Mouse (Mus musculus): Measurements from ENCODE around the gene Nhsl2. TPM values are rescaled to one million over a fixed set of nuclear protein-coding genes. Genes with fewer than 3 reads are reported as not detected.
"Not testable (repeated sequence)": the region's sequence is repeated elsewhere in the genome, so short reads cannot be mapped to it uniquely, and the experiment has no call there.

Nhsl2 gene
- polyA plus RNA-seq (2014; fragmentation: Nextera tagmentation; extraction: Ambion mirVana) = 9.9 and 11.5 TPM in 2 replicates

DNA sequence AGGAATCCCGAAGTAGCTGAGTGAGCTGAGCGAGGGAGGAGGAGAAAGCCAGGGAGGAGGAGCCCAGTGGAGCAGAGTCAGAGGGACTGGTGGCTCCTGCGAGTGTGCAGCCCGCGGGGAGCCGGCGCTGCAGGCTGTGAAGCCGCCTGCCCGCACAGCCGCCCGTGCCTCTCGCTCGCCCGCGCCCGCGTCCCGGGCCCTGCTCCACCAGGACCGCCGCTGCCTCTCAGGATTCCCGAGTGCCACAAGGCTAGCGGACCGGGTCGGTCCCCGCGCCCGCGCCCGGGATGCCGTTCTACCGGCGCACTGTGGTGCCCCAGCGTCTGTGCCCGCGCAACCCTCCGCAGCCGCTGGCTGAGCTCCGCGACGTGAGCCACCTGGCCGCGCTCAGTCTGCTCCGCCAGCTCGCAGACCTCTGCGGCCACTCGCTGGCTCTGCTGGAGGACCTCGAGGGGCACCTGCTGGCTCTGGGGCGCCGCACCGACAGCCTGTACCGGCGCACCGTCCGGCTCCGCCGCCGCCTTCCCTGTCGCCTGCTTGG lies at the start of gene Nhsl2:
Nhsl2 (plus strand) TSS at position 105 of the 541 bp plus-strand sequence.
- Histone ChIP-seq H3K36me3 (ENCODE audit: control insufficient read depth, insufficient read depth, low read length) (no peaks in the 10 kb centered on the region), H3K9me3 (ENCODE audit: control insufficient read depth, low read length) (no peaks in the 10 kb centered on the region), H3K9ac (ENCODE audit: low read depth, low read length) (peak within 1 kb of the TSS; percentile 65), H3K4me3 (ENCODE audit: low read depth, low read length) (peak within 1 kb of the TSS; percentile 51), H3K27ac (replicated peaks; ENCODE audit: low read depth, low read length) (no peak within 1 kb of the TSS), H3K27me3 (replicated peaks; ENCODE audit: control insufficient read depth, insufficient read depth, low read length) (peaks cover 47% of the 10 kb centered on the region), H3K4me2 (ENCODE audit: low read depth, low read length) (peak within 1 kb of the TSS; percentile 69), H3K4me1 (ENCODE audit: control insufficient read depth, insufficient read depth, low read length) (no peaks in the 10 kb centered on the region)
- 20% methylated on average over 5 of the region's 58 CpGs for WGBS
- ATAC-seq (ENCODE audit: low read depth) (peak; percentile 93), DNase-seq (ENCODE audit: low spot score) (peak; percentile 74)

GRCm38 (mm10) chrX:101805512-101805911 lies 43.7 kb upstream of the Nhsl2 start:
- Histone ChIP-seq H3K4me3 (ENCODE audit: low read depth, low read length) (no peak overlapping the region), H3K4me1 (ENCODE audit: control insufficient read depth, insufficient read depth, low read length) (no peaks in the 10 kb centered on the region), H3K27ac (replicated peaks; ENCODE audit: low read depth, low read length) (no peak overlapping the region), H3K36me3 (ENCODE audit: control insufficient read depth, insufficient read depth, low read length) (no peaks in the 10 kb centered on the region), H3K9ac (ENCODE audit: low read depth, low read length) (no peak overlapping the region), H3K4me2 (ENCODE audit: low read depth, low read length) (no peak overlapping the region), H3K27me3 (replicated peaks; ENCODE audit: control insufficient read depth, insufficient read depth, low read length) (peaks cover 3% of the 10 kb centered on the region; the same call in 1 of the 2 replicates), H3K9me3 (ENCODE audit: control insufficient read depth, low read length) (no peaks in the 10 kb centered on the region)
- 27% methylated on average over 2 of the region's 2 CpGs for WGBS
- no peak for ATAC-seq (ENCODE audit: low read depth)
- peak; percentile 50 for DNase-seq (ENCODE audit: low spot score)

GRCm38 (mm10) chrX:101811750-101812149 lies 37.4 kb upstream of the Nhsl2 start:
- Histone ChIP-seq H3K36me3 (ENCODE audit: control insufficient read depth, insufficient read depth, low read length) (no peaks in the 10 kb centered on the region), H3K27me3 (replicated peaks; ENCODE audit: control insufficient read depth, insufficient read depth, low read length) (peaks cover 8% of the 10 kb centered on the region), H3K4me1 (ENCODE audit: control insufficient read depth, insufficient read depth, low read length) (no peaks in the 10 kb centered on the region), H3K9ac (ENCODE audit: low read depth, low read length) (no peak overlapping the region), H3K9me3 (ENCODE audit: control insufficient read depth, low read length) (no peaks in the 10 kb centered on the region), H3K27ac (replicated peaks; ENCODE audit: low read depth, low read length) (no peak overlapping the region), H3K4me3 (ENCODE audit: low read depth, low read length) (no peak overlapping the region), H3K4me2 (ENCODE audit: low read depth, low read length) (no peak overlapping the region)
- ATAC-seq (ENCODE audit: low read depth) (no peak), DNase-seq (ENCODE audit: low spot score) (no peak)
- WGBS = 58% methylated on average over 3 of the region's 3 CpGs

DNA sequence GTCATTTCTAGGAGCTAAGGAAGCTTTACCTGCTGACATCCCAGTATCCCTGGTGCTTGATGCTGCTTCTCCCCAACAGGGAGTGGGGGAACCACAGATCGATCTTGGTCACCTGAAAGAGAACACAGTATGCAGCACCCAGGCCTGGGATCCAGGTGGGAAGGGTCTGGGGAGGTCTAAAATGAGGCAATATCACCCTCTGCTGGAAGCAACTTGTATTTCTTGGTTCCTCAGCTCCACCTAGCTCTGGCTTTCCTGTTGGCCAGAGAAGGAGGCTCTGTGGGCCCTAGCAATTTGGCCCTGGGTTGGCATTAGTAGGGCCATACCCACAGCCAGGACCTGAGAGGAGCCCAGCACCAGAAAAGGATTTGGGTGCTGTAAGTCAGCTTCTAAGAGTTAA lies 30.0 kb upstream of the Nhsl2 start:
- Histone ChIP-seq H3K4me1 (ENCODE audit: control insufficient read depth, insufficient read depth, low read length) (no peaks in the 10 kb centered on the region), H3K36me3 (ENCODE audit: control insufficient read depth, insufficient read depth, low read length) (no peaks in the 10 kb centered on the region), H3K27me3 (replicated peaks; ENCODE audit: control insufficient read depth, insufficient read depth, low read length) (peaks cover 9% of the 10 kb centered on the region; the same call in 1 of the 2 replicates), H3K9me3 (ENCODE audit: control insufficient read depth, low read length) (no peaks in the 10 kb centered on the region), H3K4me2 (ENCODE audit: low read depth, low read length) (no peak overlapping the region), H3K4me3 (ENCODE audit: low read depth, low read length) (no peak overlapping the region), H3K9ac (ENCODE audit: low read depth, low read length) (no peak overlapping the region), H3K27ac (replicated peaks; ENCODE audit: low read depth, low read length) (no peak overlapping the region)
- 70% methylated on average over 1 of the region's 1 CpGs for WGBS
- no peak for ATAC-seq (ENCODE audit: low read depth)
- DNase-seq (ENCODE audit: low spot score) = peak; percentile 3

- H3K4me3 ChIP-seq (ENCODE audit: low read depth, low read length); H3K9me3 ChIP-seq (ENCODE audit: control insufficient read depth, low read length); H3K4me2 ChIP-seq (ENCODE audit: low read depth, low read length); ATAC-seq (ENCODE audit: low read depth); H3K9ac ChIP-seq (ENCODE audit: low read depth, low read length); DNase-seq (ENCODE audit: low spot score); H3K36me3 ChIP-seq (ENCODE audit: control insufficient read depth, insufficient read depth, low read length); H3K4me1 ChIP-seq (ENCODE audit: control insufficient read depth, insufficient read depth, low read length); H3K27me3 ChIP-seq (replicated peaks; ENCODE audit: control insufficient read depth, insufficient read depth, low read length); H3K27ac ChIP-seq (replicated peaks; ENCODE audit: low read depth, low read length): not testable (repeated sequence)
These were observed 29.2 kb upstream of the Nhsl2 start for GRCm38 (mm10) chrX:101819980-101820379.

- 47% methylated on average over 5 of the region's 5 CpGs for WGBS
- Histone ChIP-seq H3K4me1 (ENCODE audit: control insufficient read depth, insufficient read depth, low read length) (no peaks in the 10 kb centered on the region), H3K27ac (replicated peaks; ENCODE audit: low read depth, low read length) (no peak overlapping the region), H3K36me3 (ENCODE audit: control insufficient read depth, insufficient read depth, low read length) (no peaks in the 10 kb centered on the region), H3K27me3 (replicated peaks; ENCODE audit: control insufficient read depth, insufficient read depth, low read length) (peaks cover 44% of the 10 kb centered on the region), H3K9me3 (ENCODE audit: control insufficient read depth, low read length) (no peaks in the 10 kb centered on the region), H3K4me2 (ENCODE audit: low read depth, low read length) (no peak overlapping the region), H3K4me3 (ENCODE audit: low read depth, low read length) (no peak overlapping the region), H3K9ac (ENCODE audit: low read depth, low read length) (no peak overlapping the region)
- ATAC-seq (ENCODE audit: low read depth) (no peak; the same call in 1 of the 2 replicates), DNase-seq (ENCODE audit: low spot score) (peak; percentile 24)
These were observed 1.9 kb upstream of the Nhsl2 start for GRCm38 (mm10) chrX:101847191-101847795.

DNA sequence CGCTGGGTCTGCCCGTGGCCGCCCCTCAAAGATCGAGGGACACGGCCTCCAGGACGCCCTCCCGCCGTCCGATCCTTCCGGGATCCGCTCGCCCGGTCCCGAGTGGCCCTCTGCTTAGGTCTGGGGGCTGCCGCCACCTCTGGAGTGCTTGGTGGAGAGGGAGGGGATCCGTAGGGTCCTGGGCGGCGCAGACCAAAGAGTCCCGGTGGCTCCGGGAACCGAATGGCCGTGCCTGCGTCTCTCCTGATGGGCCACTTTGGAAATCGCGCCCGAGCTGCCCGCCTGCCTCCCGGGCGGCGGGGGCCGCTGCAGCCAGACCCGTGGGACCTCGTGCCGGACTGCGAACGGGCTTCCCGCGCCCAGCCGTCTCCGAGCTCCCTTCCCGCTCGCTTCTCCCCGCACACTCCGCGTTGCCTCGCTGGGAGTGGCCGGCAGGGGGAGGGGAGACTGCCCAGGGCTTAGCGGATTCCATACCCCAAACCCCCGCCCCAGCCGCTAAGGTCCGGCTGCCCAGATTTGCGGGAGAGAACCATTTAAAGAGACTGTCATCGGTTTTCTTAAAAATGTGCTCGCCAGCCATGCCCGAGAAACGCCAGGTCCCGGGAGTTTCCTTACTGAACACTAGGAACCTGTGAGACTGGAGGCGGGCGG lies 841 bp downstream of the Nhsl2 start:
- Histone ChIP-seq H3K4me2 (ENCODE audit: low read depth, low read length) (peak overlapping the region; percentile 69), H3K27me3 (replicated peaks; ENCODE audit: control insufficient read depth, insufficient read depth, low read length) (peaks cover 48% of the 10 kb centered on the region), H3K4me3 (ENCODE audit: low read depth, low read length) (peak overlapping the region; percentile 51), H3K27ac (replicated peaks; ENCODE audit: low read depth, low read length) (no peak overlapping the region), H3K4me1 (ENCODE audit: control insufficient read depth, insufficient read depth, low read length) (no peaks in the 10 kb centered on the region), H3K9me3 (ENCODE audit: control insufficient read depth, low read length) (no peaks in the 10 kb centered on the region), H3K36me3 (ENCODE audit: control insufficient read depth, insufficient read depth, low read length) (no peaks in the 10 kb centered on the region), H3K9ac (ENCODE audit: low read depth, low read length) (peak overlapping the region; percentile 65)
- 26% methylated on average over 27 of the region's 59 CpGs for WGBS
- ATAC-seq (ENCODE audit: low read depth) (peak; percentile 9; the same call in 1 of the 2 replicates), DNase-seq (ENCODE audit: low spot score) (no peak)

DNA sequence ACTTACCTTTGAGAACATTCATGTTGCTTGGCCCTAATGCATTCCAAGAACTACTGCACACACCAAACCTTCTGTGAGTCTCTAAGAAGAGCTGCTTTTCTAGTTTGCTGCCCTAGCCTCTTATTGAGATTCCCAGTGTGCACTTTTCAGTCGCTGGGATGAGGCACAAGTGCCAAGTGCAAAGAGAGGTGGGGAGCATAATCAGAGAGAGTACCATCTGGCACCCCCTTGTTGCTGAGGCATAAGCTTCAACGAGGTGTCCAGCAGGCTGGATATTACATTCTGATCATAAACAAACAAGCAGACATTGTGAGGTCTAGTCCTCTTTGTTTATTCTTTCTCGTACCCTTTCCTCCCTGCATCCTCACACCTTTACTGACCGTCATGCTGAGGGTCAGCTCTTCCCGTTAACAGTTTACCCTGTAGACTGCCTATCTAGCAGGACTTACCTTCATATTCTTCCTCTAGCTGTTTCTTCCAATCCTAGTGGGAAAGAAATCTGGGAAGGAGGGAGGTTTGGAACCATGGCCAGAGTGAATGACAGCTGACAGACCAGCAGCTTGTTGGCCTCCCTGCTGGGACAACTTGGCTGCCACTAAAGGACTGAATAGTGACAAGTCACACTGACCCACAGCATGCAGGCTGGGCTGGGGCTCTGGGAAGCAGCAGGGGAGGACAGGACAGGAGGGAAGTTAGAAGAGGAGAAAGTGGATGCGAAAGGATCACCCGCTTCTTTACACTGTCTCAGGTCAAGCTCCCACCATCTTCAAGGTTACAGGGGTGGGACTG lies 2.6 kb downstream of the Nhsl2 start:
- Histone ChIP-seq H3K4me2 (ENCODE audit: low read depth, low read length) (no peak overlapping the region), H3K9ac (ENCODE audit: low read depth, low read length) (no peak overlapping the region), H3K27me3 (replicated peaks; ENCODE audit: control insufficient read depth, insufficient read depth, low read length) (peaks cover 44% of the 10 kb centered on the region), H3K36me3 (ENCODE audit: control insufficient read depth, insufficient read depth, low read length) (no peaks in the 10 kb centered on the region), H3K4me3 (ENCODE audit: low read depth, low read length) (no peak overlapping the region), H3K27ac (replicated peaks; ENCODE audit: low read depth, low read length) (no peak overlapping the region), H3K9me3 (ENCODE audit: control insufficient read depth, low read length) (no peaks in the 10 kb centered on the region), H3K4me1 (ENCODE audit: control insufficient read depth, insufficient read depth, low read length) (no peaks in the 10 kb centered on the region)
- ATAC-seq (ENCODE audit: low read depth) (no peak), DNase-seq (ENCODE audit: low spot score) (no peak)
- 59% methylated on average over 6 of the region's 7 CpGs for WGBS

Data from embryonic facial prominence, embryonic 14.5 days (tissue).